Mouse (Mus musculus): ENCODE measurements around the gene Caskin1. TPM values are rescaled to one million over a fixed set of nuclear protein-coding genes. Genes with fewer than 3 reads are reported as not detected.

Caskin1 gene
- polyA plus RNA-seq, 1 experiment from 2014 or later: 0.33 TPM

DNA sequence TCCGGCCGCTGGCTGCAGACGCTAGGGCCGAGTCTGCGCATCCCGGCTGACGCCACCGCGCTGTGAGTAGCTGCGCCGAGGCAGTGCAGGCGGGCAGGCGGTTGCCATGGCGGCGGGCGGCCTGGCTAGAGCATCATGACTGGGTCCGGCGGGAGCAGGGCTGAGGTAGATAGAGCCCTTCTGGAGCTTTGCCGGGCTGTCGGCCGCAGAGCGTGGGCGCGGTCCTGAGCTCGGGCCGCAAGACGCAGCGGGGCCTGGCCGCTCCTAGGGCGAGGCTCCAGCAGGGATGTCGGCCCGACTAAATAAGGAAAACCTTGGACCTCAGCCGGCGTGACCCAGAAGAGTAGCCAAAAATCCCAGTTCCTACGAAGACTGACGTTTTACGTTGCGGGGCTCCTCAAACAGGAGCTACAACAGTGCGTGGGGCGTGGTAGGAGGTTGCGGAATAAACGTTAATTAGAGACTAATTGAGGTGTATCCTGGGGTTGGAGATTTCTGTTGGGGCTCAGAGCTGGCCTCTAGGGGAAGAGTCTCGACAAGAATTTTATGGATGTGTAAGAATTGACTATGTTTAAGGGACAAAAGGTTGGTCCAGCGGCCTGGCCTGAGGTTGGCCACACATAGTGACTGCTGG lies 62.1 kb downstream of the Caskin1 start:
- Histone ChIP-seq H3K27me3 (replicated peaks; ENCODE audit: insufficient read depth, low read length) (no peaks in the 10 kb centered on the region), H3K9me3 (ENCODE audit: low read length) (no peaks in the 10 kb centered on the region), H3K4me1 (ENCODE audit: insufficient read depth, low read depth, low read length) (0 out of 2 replicates have a peak, but pooled peaks cover 3% of the 10 kb centered on the region), H3K4me2 (replicated peaks; ENCODE audit: low read depth, low read length) (peak overlapping the region; percentile 87), H3K27ac (ENCODE audit: low read length) (peak overlapping the region; percentile 96), H3K36me3 (ENCODE audit: insufficient read depth, low read length) (no peaks in the 10 kb centered on the region), H3K9ac (replicated peaks; ENCODE audit: low read depth) (peak overlapping the region; percentile 73), H3K4me3 (ENCODE audit: low read depth, low read length) (peak overlapping the region; percentile 80)
- TF ChIP-seq CTCF (IDR thresholded peaks at IDR 0.05) (peak; percentile 31; the same call in 1 of the 2 replicates), EP300 (IDR thresholded peaks at IDR 0.05) (no peak)
- WGBS: 1% methylated on average over 35 of the region's 44 CpGs
- DNase-seq (ENCODE audit: low spot score) (peak; percentile 83), ATAC-seq (peak; percentile 69)

GRCm38 (mm10) chr17:24551050-24551444 lies 62.6 kb downstream of the Caskin1 start:
- H3K4me2 ChIP-seq (replicated peaks; ENCODE audit: low read depth, low read length): peak overlapping the region; percentile 87
- no peak for ATAC-seq
- H3K9ac ChIP-seq (replicated peaks; ENCODE audit: low read depth): peak overlapping the region; percentile 73
- no peaks in the 10 kb centered on the region for H3K36me3 ChIP-seq (ENCODE audit: insufficient read depth, low read length)
- H3K27me3 ChIP-seq (replicated peaks; ENCODE audit: insufficient read depth, low read length): no peaks in the 10 kb centered on the region
- no peaks in the 10 kb centered on the region for H3K9me3 ChIP-seq (ENCODE audit: low read length)
- peak overlapping the region; percentile 80 for H3K4me3 ChIP-seq (ENCODE audit: low read depth, low read length)
- WGBS: 47% methylated on average over 3 of the region's 3 CpGs
- TF ChIP-seq CTCF (IDR thresholded peaks at IDR 0.05) (no peak), EP300 (IDR thresholded peaks at IDR 0.05) (no peak)
- DNase-seq (ENCODE audit: low spot score): no peak
- H3K27ac ChIP-seq (ENCODE audit: low read length): peak overlapping the region; percentile 96; the same call in 1 of the 2 replicates
- H3K4me1 ChIP-seq (ENCODE audit: insufficient read depth, low read depth, low read length): 0 out of 2 replicates have a peak, but pooled peaks cover 3% of the 10 kb centered on the region

DNA sequence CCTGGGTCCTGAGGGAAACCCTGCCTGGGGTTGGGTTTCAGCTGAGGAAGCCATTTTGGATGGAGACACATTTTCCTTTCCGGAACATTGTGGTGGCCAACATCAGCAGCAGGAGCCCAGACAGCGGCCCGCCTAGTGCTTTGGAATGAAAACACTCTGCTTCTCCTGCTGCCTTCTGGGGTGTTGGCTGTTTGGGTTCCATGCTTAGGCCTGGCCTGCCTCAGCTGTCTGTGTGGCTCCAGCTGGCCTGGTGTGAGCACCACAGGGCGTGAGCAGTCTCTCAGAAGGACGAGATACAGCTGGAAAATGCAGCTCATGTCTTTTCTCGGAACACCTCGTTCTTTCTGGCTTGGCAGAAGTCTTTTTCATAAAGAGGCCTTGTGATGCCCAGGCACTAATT lies 68.7 kb downstream of the Caskin1 start:
- H3K4me2 ChIP-seq (replicated peaks; ENCODE audit: low read depth, low read length): no peak overlapping the region
- H3K27ac ChIP-seq (ENCODE audit: low read length): peak overlapping the region; percentile 93
- H3K27me3 ChIP-seq (replicated peaks; ENCODE audit: insufficient read depth, low read length): no peaks in the 10 kb centered on the region
- no peaks in the 10 kb centered on the region for H3K9me3 ChIP-seq (ENCODE audit: low read length)
- DNase-seq (ENCODE audit: low spot score) (peak; percentile 65), ATAC-seq (peak; percentile 58)
- H3K4me1 ChIP-seq (ENCODE audit: insufficient read depth, low read depth, low read length): peaks cover 26% of the 10 kb centered on the region; the same call in 1 of the 2 replicates
- no peak overlapping the region for H3K4me3 ChIP-seq (ENCODE audit: low read depth, low read length)
- no peak for TF ChIP-seq EP300 (IDR thresholded peaks at IDR 0.05)
- 61% methylated on average over 7 of the region's 7 CpGs for WGBS
- no peak overlapping the region for H3K9ac ChIP-seq (replicated peaks; ENCODE audit: low read depth)
- H3K36me3 ChIP-seq (ENCODE audit: insufficient read depth, low read length): no peaks in the 10 kb centered on the region

Other genes starting within 250 kb of the Caskin1 start
- gene Ccnf, start 237.1 kb upstream of the Caskin1 start, polyA plus RNA-seq (2015; fragmentation: Nextera tagmentation; extraction: Ambion mirVana): 2.8 and 4.5 TPM in 2 replicates
- gene Abca17, start 137.5 kb upstream of the Caskin1 start, polyA plus RNA-seq (2015; fragmentation: Nextera tagmentation; extraction: Ambion mirVana): 1.5 and 1.7 TPM in 2 replicates
- 66.4 and 71.5 TPM in 2 replicates for gene Abca3, start 136.7 kb upstream of the Caskin1 start, polyA plus RNA-seq (2015; fragmentation: Nextera tagmentation; extraction: Ambion mirVana)
- gene Rnps1, start 74.0 kb upstream of the Caskin1 start, polyA plus RNA-seq (2015; fragmentation: Nextera tagmentation; extraction: Ambion mirVana): 99.6 and 109 TPM in 2 replicates
- 81.7 and 92.6 TPM in 2 replicates for gene Eci1, start 62.0 kb upstream of the Caskin1 start, polyA plus RNA-seq (2015; fragmentation: Nextera tagmentation; extraction: Ambion mirVana)
- gene Dnase1l2, start 45.5 kb upstream of the Caskin1 start, polyA plus RNA-seq (2015; fragmentation: Nextera tagmentation; extraction: Ambion mirVana): 1.1 and 1.4 TPM in 2 replicates
- 15.7 and 17.5 TPM in 2 replicates for gene E4f1, start 18.3 kb upstream of the Caskin1 start, polyA plus RNA-seq (2015; fragmentation: Nextera tagmentation; extraction: Ambion mirVana)
- 40.4 and 42.5 TPM in 2 replicates for gene Pgp, start 18.2 kb upstream of the Caskin1 start, polyA plus RNA-seq (2015; fragmentation: Nextera tagmentation; extraction: Ambion mirVana)
- not detected in 2 replicates for gene Bricd5, start 14.7 kb upstream of the Caskin1 start, polyA plus RNA-seq (2015; fragmentation: Nextera tagmentation; extraction: Ambion mirVana)
- gene Mlst8, start 9.5 kb upstream of the Caskin1 start, polyA plus RNA-seq (2015; fragmentation: Nextera tagmentation; extraction: Ambion mirVana): 13.0 and 14.4 TPM in 2 replicates
- gene Traf7, start 39.3 kb downstream of the Caskin1 start, polyA plus RNA-seq (2015; fragmentation: Nextera tagmentation; extraction: Ambion mirVana): 65.3 and 66.8 TPM in 2 replicates
- gene Rab26, start 45.6 kb downstream of the Caskin1 start, polyA plus RNA-seq (2015; fragmentation: Nextera tagmentation; extraction: Ambion mirVana): 1.2 and 1.3 TPM in 2 replicates
- 26.3 and 27.4 TPM in 2 replicates for gene Pkd1, start 61.2 kb downstream of the Caskin1 start, polyA plus RNA-seq (2015; fragmentation: Nextera tagmentation; extraction: Ambion mirVana)
- 31.7 and 32.8 TPM in 2 replicates for gene Tsc2, start 144.0 kb downstream of the Caskin1 start, polyA plus RNA-seq (2015; fragmentation: Nextera tagmentation; extraction: Ambion mirVana)
- 13.6 and 13.8 TPM in 2 replicates for gene Nthl1, start 144.1 kb downstream of the Caskin1 start, polyA plus RNA-seq (2015; fragmentation: Nextera tagmentation; extraction: Ambion mirVana)
- 316 and 341 TPM in 2 replicates for gene Slc9a3r2, start 161.7 kb downstream of the Caskin1 start, polyA plus RNA-seq (2015; fragmentation: Nextera tagmentation; extraction: Ambion mirVana)
- 8.6 and 10.3 TPM in 2 replicates for gene Npw, start 169.9 kb downstream of the Caskin1 start, polyA plus RNA-seq (2015; fragmentation: Nextera tagmentation; extraction: Ambion mirVana)
- 10.5 and 11.9 TPM in 2 replicates for gene Zfp598, start 181.1 kb downstream of the Caskin1 start, polyA plus RNA-seq (2015; fragmentation: Nextera tagmentation; extraction: Ambion mirVana)
- 0.19 and 0.33 TPM in 2 replicates for gene Syngr3, start 201.4 kb downstream of the Caskin1 start, polyA plus RNA-seq (2015; fragmentation: Nextera tagmentation; extraction: Ambion mirVana)
- gene Gfer, start 207.6 kb downstream of the Caskin1 start, polyA plus RNA-seq (2015; fragmentation: Nextera tagmentation; extraction: Ambion mirVana): 26.1 and 29.0 TPM in 2 replicates
- 5.0 and 5.3 TPM in 2 replicates for gene Noxo1, start 207.6 kb downstream of the Caskin1 start, polyA plus RNA-seq (2015; fragmentation: Nextera tagmentation; extraction: Ambion mirVana)
- gene Tbl3, start 219.1 kb downstream of the Caskin1 start, polyA plus RNA-seq (2015; fragmentation: Nextera tagmentation; extraction: Ambion mirVana): 26.8 and 33.4 TPM in 2 replicates
- not detected in 2 replicates for gene Rnf151, start 229.5 kb downstream of the Caskin1 start, polyA plus RNA-seq (2015; fragmentation: Nextera tagmentation; extraction: Ambion mirVana)
- 755 and 834 TPM in 2 replicates for gene Rps2, start 229.5 kb downstream of the Caskin1 start, polyA plus RNA-seq (2015; fragmentation: Nextera tagmentation; extraction: Ambion mirVana)
- 205 and 206 TPM in 2 replicates for gene Ndufb10, start 235.9 kb downstream of the Caskin1 start, polyA plus RNA-seq (2015; fragmentation: Nextera tagmentation; extraction: Ambion mirVana)
- 0.19 and 0.31 TPM in 2 replicates for gene Rpl3l, start 239.2 kb downstream of the Caskin1 start, polyA plus RNA-seq (2015; fragmentation: Nextera tagmentation; extraction: Ambion mirVana)
- gene Msrb1, start 248.0 kb downstream of the Caskin1 start, polyA plus RNA-seq (2015; fragmentation: Nextera tagmentation; extraction: Ambion mirVana): 59.8 and 61.0 TPM in 2 replicates

All from lung, postnatal 0 days (tissue).